Mouse (Mus musculus) stomach, adult 2 months (tissue): Measurements from ENCODE around the gene Olfr955. TPM values are rescaled to one million over a fixed set of nuclear protein-coding genes. Genes with fewer than 3 reads are reported as not detected.

Experiments
- polyA plus RNA-seq: library from polyadenylated mRNA; depleted of rRNA; stranded (reverse); fragments of >200 nt; gene quantifications from 2 replicates; pipeline ENCODE4 v1.2.3, GENCODE M21; 2012; rRNA removed

The Olfr955 gene
- polyA plus RNA-seq: not detected in 2 replicates

DNA sequence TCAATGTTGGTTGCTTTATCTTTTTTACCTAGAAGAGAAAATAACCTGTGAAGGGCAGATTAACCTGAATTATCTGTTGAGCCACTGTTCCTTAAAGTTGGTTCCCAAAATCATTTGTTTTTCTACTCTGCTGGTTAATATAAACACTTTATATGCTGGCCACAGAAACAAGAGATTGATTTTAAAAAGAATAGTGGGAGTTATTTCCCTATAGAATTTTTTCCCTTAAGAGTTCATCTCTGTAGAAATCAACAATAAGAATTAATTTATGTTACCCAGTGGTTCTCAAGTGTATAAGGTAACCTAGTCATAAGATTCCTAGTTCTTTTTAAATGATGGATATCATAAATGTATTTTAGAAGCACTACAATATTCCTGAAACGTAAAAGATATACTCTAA, at the start of gene Olfr955:
Olfr955 (minus strand) TSS at position 101 of the 400 bp plus-strand sequence.

DNA sequence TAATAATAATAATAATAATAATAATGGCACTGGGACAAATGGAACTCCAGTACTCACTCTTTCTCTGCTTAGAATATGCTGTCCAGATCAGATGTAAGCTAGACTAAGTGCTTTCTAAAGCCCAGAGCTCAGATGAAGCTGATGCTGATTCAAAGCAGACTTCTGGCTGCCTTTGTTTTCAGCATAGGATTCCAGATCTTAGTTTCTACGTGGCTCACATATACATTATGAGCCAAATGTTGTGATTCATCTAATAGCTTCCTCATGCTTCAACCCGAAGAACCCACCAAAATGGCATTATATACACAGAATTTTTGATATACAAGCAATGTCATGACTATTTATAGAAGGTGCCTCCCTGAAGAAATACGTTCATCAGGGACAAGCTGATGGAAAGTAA, 43.8 kb upstream of the Olfr955 start, which contains the start of gene Olfr957:
Olfr957 (minus strand) TSS at position 279 of the 400 bp plus-strand sequence.

DNA sequence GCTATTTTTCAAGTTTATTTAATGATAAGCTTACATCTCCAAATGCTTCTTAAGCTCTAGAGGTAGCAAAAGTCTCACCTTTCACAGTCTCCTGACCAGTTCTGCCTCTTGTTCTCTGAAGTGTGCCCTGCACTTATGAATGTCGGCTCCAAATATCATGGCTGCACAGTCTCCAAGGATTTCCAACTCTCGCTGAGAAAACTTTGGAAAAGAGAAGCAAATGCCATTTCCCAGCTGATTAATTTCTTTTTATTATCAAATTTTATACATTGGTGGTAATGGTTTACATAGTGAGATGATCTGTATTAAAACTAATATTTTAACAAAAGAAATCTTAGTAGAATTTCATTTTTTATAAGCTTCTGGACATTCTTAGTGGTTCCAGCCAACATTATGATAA, 22.2 kb upstream of the Olfr955 start, which contains the start of gene Olfr44:
Olfr44 (minus strand) TSS at position 101 of the 400 bp plus-strand sequence.

DNA sequence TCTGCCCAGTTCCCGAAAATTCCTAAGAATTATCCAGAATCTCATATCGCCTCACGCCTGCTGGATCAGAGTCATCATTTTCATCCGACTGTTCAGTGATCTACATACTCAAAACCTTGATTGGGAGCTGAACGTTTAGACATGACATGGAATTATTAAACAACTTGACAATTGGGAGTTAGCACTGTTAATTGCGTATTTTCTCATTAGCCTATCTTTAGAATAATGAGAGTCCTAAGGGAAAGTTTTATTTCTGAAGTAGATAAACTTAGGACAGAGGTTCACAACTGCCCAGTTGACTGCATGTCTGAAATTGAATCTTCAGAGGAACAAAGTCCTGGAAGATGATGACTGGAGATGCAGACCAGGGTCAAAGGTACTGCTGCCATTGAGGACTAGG, 15.3 kb downstream of the Olfr955 start, which contains the start of gene Olfr954:
Olfr954 (plus strand) TSS at position 301 of the 400 bp plus-strand sequence.

DNA sequence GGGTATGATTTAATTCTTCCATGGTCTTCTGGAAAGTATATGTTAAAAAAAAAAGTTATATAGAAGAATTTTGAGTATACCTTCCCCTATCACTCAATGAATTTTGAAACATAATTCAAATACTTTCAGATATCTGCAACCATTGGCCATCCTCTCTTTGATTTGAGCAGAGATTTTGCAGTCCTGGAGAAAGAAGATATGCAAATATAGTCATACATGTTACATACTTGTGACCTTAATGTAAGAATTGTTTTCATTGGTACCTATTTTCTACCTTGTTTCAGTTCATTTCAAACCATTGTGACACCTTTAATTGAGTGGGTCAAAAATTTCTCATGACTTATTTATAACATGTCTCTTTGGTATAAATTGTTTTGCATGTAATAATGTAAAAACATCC, 44.7 kb downstream of the Olfr955 start, which contains the start of gene Olfr952:
Olfr952 (minus strand) TSS at position 101 of the 400 bp plus-strand sequence.

Other genes with a start within 250 kb of the Olfr955 start
- gene Olfr1537, start 221.9 kb downstream of the Olfr955 start, polyA plus RNA-seq: not detected in 2 replicates
- not detected in 2 replicates for gene Olfr945, start 195.1 kb downstream of the Olfr955 start, polyA plus RNA-seq
- not detected in 2 replicates for gene Olfr948, start 145.9 kb downstream of the Olfr955 start, polyA plus RNA-seq
- not detected in 2 replicates for gene Olfr951, start 84.5 kb downstream of the Olfr955 start, polyA plus RNA-seq
- gene Olfr952, start 44.8 kb downstream of the Olfr955 start, polyA plus RNA-seq: not detected in 2 replicates
- gene Olfr954, start 15.2 kb downstream of the Olfr955 start, polyA plus RNA-seq: not detected in 2 replicates
- gene Olfr44, start 22.1 kb upstream of the Olfr955 start, polyA plus RNA-seq: not detected in 2 replicates
- not detected in 2 replicates for gene Olfr957, start 43.9 kb upstream of the Olfr955 start, polyA plus RNA-seq
- not detected in 2 replicates for gene Olfr958, start 82.1 kb upstream of the Olfr955 start, polyA plus RNA-seq
- gene Olfr959, start 103.6 kb upstream of the Olfr955 start, polyA plus RNA-seq: not detected in 2 replicates
- 0.84 and 3.4 TPM in 2 replicates for gene AW551984, start 132.5 kb upstream of the Olfr955 start, polyA plus RNA-seq
- not detected in 2 replicates for gene Olfr148, start 138.7 kb upstream of the Olfr955 start, polyA plus RNA-seq
- not detected in 2 replicates for gene Olfr960, start 149.4 kb upstream of the Olfr955 start, polyA plus RNA-seq
- gene Olfr961, start 173.1 kb upstream of the Olfr955 start, polyA plus RNA-seq: not detected in 2 replicates
- gene Olfr963, start 195.3 kb upstream of the Olfr955 start, polyA plus RNA-seq: not detected in 2 replicates
- not detected in 2 replicates for gene Olfr149, start 235.2 kb upstream of the Olfr955 start, polyA plus RNA-seq
- gene Olfr965, start 239.4 kb upstream of the Olfr955 start, polyA plus RNA-seq: not detected in 2 replicates